In genomic region chr1:194683132-194683531, GRCm38 (mm10) we compare ENCODE assay signal across 32 mouse cellular contexts.
DNase-seq lines count a peak whose midpoint lies in the region; ATAC-seq and TF ChIP-seq lines count a peak whose summit lies in the region.
"Had no signal": no experiment of that assay in that cellular context is flagged by ENCODE, and none has a peak within 500 bp of the region (broad histone marks: within the 10 kb centered on the region; RNA-seq: fewer than 3 reads in every experiment).

No protein-coding gene starts in this region.

- no peak for DNase-seq in forebrain, postnatal 0 days
- no peak for DNase-seq in kidney, postnatal 14 days
- peak; percentile 35 for DNase-seq in urinary bladder, postnatal 14 days (ENCODE audit: low spot score)
- no peak for DNase-seq in urinary bladder, adult 2 months (ENCODE audit: low spot score)
- no peak for DNase-seq in MN1 (ENCODE audit: low spot score)
- DNase-seq: adrenal gland, postnatal 10 days; cerebellum, adult 11 months; cerebellum, adult 9-10 months; gastrocnemius, postnatal 10 days; heart, postnatal 36 days; kidney, postnatal 36 days; layer of hippocampus, postnatal 36 days; liver; lung, adult 2 months; lung, postnatal 10 days; midbrain, embryonic 14.5 days; retina, postnatal 1 day; right cerebral cortex, postnatal 14 days; thymus, adult 18-20 months; thymus, postnatal 36 days had no signal

- H3K4me1 ChIP-seq in forebrain, postnatal 0 days (ENCODE audit: insufficient read depth) = peaks cover 12% of the 10 kb centered on the region; the same call in 1 of the 2 replicates
- peaks cover 50% of the 10 kb centered on the region for H3K4me1 ChIP-seq in forebrain, embryonic 13.5 days
- peaks cover 28% of the 10 kb centered on the region for H3K4me1 ChIP-seq in kidney, embryonic 16.5 days (ENCODE audit: insufficient read depth, low read length)

- H3K36me3 ChIP-seq in forebrain, postnatal 0 days (ENCODE audit: insufficient read depth) = 0 out of 2 replicates have a peak, but pooled peaks cover 9% of the 10 kb centered on the region
- H3K36me3 ChIP-seq in forebrain, embryonic 13.5 days (ENCODE audit: poor library complexity, severe bottlenecking) = peaks cover 10% of the 10 kb centered on the region; the same call in 1 of the 2 replicates
- no peaks in the 10 kb centered on the region for H3K36me3 ChIP-seq in kidney, embryonic 16.5 days (ENCODE audit: insufficient read depth, low read length)
- H3K36me3 ChIP-seq: embryonic facial prominence, embryonic 13.5 days; heart, embryonic 10.5 days; heart, embryonic 15.5 days; neural tube, embryonic 15.5 days had no signal

- no peak overlapping the region for H3K4me3 ChIP-seq in forebrain, postnatal 0 days (ENCODE audit: low read depth, low read length)
- H3K4me3 ChIP-seq in forebrain, embryonic 13.5 days = no peak overlapping the region
- no peak overlapping the region for H3K4me3 ChIP-seq in kidney, embryonic 16.5 days (ENCODE audit: low read length)
- H3K4me3 ChIP-seq: embryonic facial prominence, embryonic 13.5 days; erythroblast, embryonic 14.5 days; heart, embryonic 10.5 days; heart, embryonic 15.5 days; neural tube, embryonic 15.5 days had no signal

- no peak for ATAC-seq in forebrain, postnatal 0 days
- ATAC-seq in forebrain, embryonic 13.5 days = no peak
- peak; percentile 29; the same call in 1 of the 2 replicates for ATAC-seq in kidney, embryonic 16.5 days (ENCODE audit: low FRiP score, low TSS enrichment)
- no peak for ATAC-seq in activated CD4-positive, CD25-positive, alpha-beta regulatory T cell, adult 4 months
- ATAC-seq: intestine, postnatal 0 days had no signal

- no peaks in the 10 kb centered on the region for H3K9me3 ChIP-seq in forebrain, postnatal 0 days (ENCODE audit: low read length)
- H3K9me3 ChIP-seq in forebrain, embryonic 13.5 days (replicated peaks) = no peaks in the 10 kb centered on the region
- no peaks in the 10 kb centered on the region for H3K9me3 ChIP-seq in kidney, embryonic 16.5 days (ENCODE audit: low read length)
- H3K9me3 ChIP-seq: embryonic facial prominence, embryonic 13.5 days; heart, embryonic 10.5 days; heart, embryonic 15.5 days; neural tube, embryonic 15.5 days had no signal

- H3K9ac ChIP-seq in forebrain, postnatal 0 days = no peak overlapping the region
- no peak overlapping the region for H3K9ac ChIP-seq in forebrain, embryonic 13.5 days
- H3K9ac ChIP-seq in kidney, embryonic 16.5 days (replicated peaks; ENCODE audit: low read length) = no peak overlapping the region
- H3K9ac ChIP-seq: embryonic facial prominence, embryonic 13.5 days; heart, embryonic 15.5 days; hindbrain, embryonic 14.5 days; liver, embryonic 14.5 days; neural tube, embryonic 15.5 days had no signal

- 77% methylated on average over 3 of the region's 3 CpGs for WGBS in forebrain, postnatal 0 days
- 68% methylated on average over 3 of the region's 3 CpGs for WGBS in forebrain, embryonic 13.5 days
- 52% methylated on average over 3 of the region's 3 CpGs for WGBS in kidney, embryonic 16.5 days

- H3K4me2 ChIP-seq in forebrain, postnatal 0 days (ENCODE audit: low read depth) = no peak overlapping the region
- H3K4me2 ChIP-seq in forebrain, embryonic 13.5 days = no peak overlapping the region
- H3K4me2 ChIP-seq in kidney, embryonic 16.5 days (replicated peaks; ENCODE audit: low read depth, low read length) = no peak overlapping the region
- H3K4me2 ChIP-seq: embryonic facial prominence, embryonic 13.5 days; heart, embryonic 15.5 days; hindbrain, embryonic 14.5 days; neural tube, embryonic 15.5 days had no signal

- TF ChIP-seq CTCF in forebrain, postnatal 0 days (IDR thresholded peaks at IDR 0.05; ENCODE audit: low read depth) = no peak

- no peaks in the 10 kb centered on the region for H3K27me3 ChIP-seq in forebrain, postnatal 0 days (ENCODE audit: insufficient read depth, low read length)
- H3K27me3 ChIP-seq in forebrain, embryonic 13.5 days = no peaks in the 10 kb centered on the region
- H3K27me3 ChIP-seq in kidney, embryonic 16.5 days (ENCODE audit: insufficient read depth, low read length) = no peaks in the 10 kb centered on the region
- H3K27me3 ChIP-seq: embryonic facial prominence, embryonic 13.5 days; heart, embryonic 15.5 days; neural tube, embryonic 15.5 days had no signal

- 0 out of 2 replicates have a peak overlapping the region, but pooled peaks have one; percentile 15 for H3K27ac ChIP-seq in forebrain, postnatal 0 days (ENCODE audit: low read depth, low read length)
- H3K27ac ChIP-seq in forebrain, embryonic 13.5 days = no peak overlapping the region
- H3K27ac ChIP-seq in kidney, embryonic 16.5 days (ENCODE audit: low read length) = no peak overlapping the region
- H3K27ac ChIP-seq: embryonic facial prominence, embryonic 13.5 days; heart, embryonic 10.5 days; heart, embryonic 15.5 days; hindbrain, embryonic 14.5 days; liver, embryonic 14.5 days; macrophage; neural tube, embryonic 15.5 days had no signal
